Mouse (Mus musculus) bone marrow, adult 2 months (tissue): ENCODE measurements around the gene Gm17651. TPM values are rescaled to one million over a fixed set of nuclear protein-coding genes. Genes with fewer than 3 reads are reported as not detected.

Source experiments
- H3K27ac ChIP-seq: fragments of 200-500 bp; 2 replicates; pipeline ENCODE4 v1.5.1; 2012; ENCODE audit warnings: low read depth, mild to moderate bottlenecking, control low read depth, inconsistent platforms, low read length; ENCODE audit not compliant: control insufficient read depth, poor library complexity, insufficient read depth
- H3K4me1 ChIP-seq: fragments of 200-500 bp; 2 replicates; pipeline ENCODE4 v1.6.1; 2011; ENCODE audit warnings: low read length; ENCODE audit not compliant: control insufficient read depth, insufficient read depth
- H3K4me3 ChIP-seq: fragments of 200-500 bp; replicated peaks from 2 replicates; pipeline ENCODE3; 2011; ENCODE audit warnings: mild to moderate bottlenecking, low read depth, low read length, control low read depth; ENCODE audit not compliant: control insufficient read depth
- CTCF ChIP-seq: fragments of 200-500 bp; IDR thresholded peaks from 2 replicates; pipeline ENCODE4 v1.5.1; 2011; ENCODE audit warnings: low read length, control low read depth; ENCODE audit not compliant: control insufficient read depth, insufficient read depth
- POLR2A ChIP-seq: fragments of 200-500 bp; IDR thresholded peaks from 2 replicates; pipeline ENCODE4 v1.6.1; 2011; ENCODE audit warnings: low read depth, mild to moderate bottlenecking, control low read depth, low read length, borderline replicate concordance; ENCODE audit not compliant: control insufficient read depth
- WGBS: fragments of 180-500 bp; shearing (Covaris S2); methylation state at CpG from one replicate; pipeline ENCODE4 v1.1.7; 2018; 5-methylcytosine and 5-hydroxymethylcytosine counted together
- polyA plus RNA-seq: library from polyadenylated mRNA; stranded (reverse); fragments of >200 nt; gene quantifications from 2 replicates; pipeline ENCODE4 v1.2.4, GENCODE M21; 2011; ENCODE audit warnings: low replicate concordance; ENCODE audit not compliant: missing spikeins, insufficient read depth, insufficient read length

Gm17651 gene
- polyA plus RNA-seq, 1 experiment: not detected

DNA sequence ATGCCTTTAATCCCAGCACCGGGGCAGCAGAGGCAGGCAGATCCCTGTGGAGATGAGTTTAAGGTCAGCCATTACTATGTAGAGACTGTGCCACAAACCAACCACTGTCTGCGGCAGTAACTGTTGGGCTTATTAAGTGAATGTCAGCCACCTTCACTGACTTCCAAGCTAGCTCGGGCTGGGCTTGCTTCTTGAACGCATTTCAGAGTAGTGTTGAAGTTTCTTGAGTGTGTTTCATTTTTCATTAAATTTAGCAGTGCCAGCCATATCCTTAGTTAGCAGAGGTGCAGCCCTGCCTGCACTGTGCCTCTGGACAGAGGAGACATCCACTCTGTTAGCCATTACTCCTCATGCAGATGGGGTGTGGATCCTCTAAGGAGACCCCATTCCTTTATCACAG is 43.7 kb downstream of the Gm17651 start:
- TF ChIP-seq POLR2A: no peak
- TF ChIP-seq CTCF: no peak
- no peak overlapping the region for H3K4me3 ChIP-seq
- peaks cover 5% of the 10 kb centered on the region; the same call in 1 of the 2 replicates for H3K4me1 ChIP-seq
- 88% methylated on average over 4 of the region's 4 CpGs for WGBS
- peak overlapping the region; percentile 6; the same call in 1 of the 2 replicates for H3K27ac ChIP-seq

DNA sequence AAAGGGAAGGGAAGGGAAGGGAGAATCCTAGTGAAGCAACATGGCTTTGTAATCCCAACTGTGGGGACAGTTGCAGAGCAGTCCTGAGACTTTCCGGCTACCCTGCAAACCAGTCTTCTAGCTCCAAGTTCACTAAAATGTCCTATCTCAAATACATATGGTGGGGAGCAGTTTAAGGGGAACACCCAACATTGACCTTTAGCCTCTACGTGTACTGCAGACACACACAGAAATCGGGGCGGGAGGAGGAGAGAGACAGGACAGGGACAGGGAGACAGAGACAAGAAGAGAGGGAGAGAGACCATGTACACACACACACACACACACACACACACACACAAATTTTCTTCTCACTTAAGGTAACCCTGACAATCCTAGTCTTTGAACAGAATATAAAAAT is 44.6 kb downstream of the Gm17651 start:
- TF ChIP-seq CTCF (no peak), POLR2A (no peak)
- 72% methylated on average over 4 of the region's 4 CpGs for WGBS
- Histone ChIP-seq H3K4me1 (peaks cover 5% of the 10 kb centered on the region; the same call in 1 of the 2 replicates), H3K27ac (no peak overlapping the region), H3K4me3 (no peak overlapping the region)

DNA sequence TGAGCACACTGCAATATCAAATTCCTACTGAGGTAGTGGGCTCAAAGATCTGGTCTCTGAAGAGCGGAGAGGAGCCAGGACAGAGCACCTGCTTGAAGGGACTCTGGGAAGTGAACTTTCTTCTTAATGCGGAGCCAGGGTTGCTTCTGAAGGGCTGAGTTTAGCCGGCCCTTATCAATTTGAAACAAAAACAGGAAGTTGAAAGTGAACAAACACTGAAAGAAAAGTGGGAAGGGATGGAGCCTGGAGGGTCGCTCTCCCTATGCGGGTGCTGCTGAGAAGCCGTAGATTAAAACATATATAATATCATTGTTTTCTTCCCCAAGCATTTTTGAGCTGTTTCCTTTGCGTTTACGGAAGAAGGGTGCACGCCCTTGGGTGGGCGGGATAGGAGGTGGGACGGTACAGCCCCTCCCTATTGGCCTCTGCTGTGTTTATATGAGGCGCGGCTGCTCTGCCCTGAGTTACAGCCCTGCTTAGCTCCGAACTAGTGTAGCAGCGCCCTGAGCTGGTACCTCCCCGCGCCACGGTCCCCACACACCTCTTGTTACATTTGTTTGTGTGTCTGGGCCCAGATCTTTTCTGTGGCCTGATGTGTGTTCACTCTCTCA is 46.0 kb downstream of the Gm17651 start, which contains the start of gene Fmo5:
Gene Fmo5 (plus strand): TSS at position 414 of the 611 bp plus-strand sequence.
- under 1% methylated on average over 18 of the region's 18 CpGs for WGBS
- no peak for TF ChIP-seq CTCF
- TF ChIP-seq POLR2A: peak; percentile 73; the same call in 1 of the 2 replicates
- Histone ChIP-seq H3K4me3 (peak within 1 kb of the TSS; percentile 56), H3K27ac (peak within 1 kb of the TSS; percentile 73), H3K4me1 (peaks cover 5% of the 10 kb centered on the region; the same call in 1 of the 2 replicates)

DNA sequence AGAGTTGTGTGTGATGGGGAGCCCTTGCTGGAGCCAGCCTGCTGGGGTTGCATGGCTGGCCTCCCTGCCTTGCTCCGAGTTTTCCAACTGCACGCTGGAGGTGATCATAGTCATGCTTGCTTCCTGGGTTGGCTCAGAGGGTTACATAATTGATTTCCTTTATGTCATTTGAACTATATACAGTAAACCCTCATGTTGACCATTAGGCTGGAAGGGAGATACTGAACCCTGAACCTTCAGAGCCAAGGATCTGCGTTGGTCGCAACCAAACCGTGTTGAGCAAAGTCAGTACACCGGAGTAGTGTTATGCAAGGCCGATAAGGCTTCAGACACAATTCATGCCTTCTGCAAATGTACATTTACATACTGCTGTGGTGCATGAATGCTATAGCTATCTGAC is 46.6 kb downstream of the Gm17651 start:
- 36% methylated on average over 7 of the region's 7 CpGs for WGBS
- peaks cover 5% of the 10 kb centered on the region; the same call in 1 of the 2 replicates for H3K4me1 ChIP-seq
- H3K4me3 ChIP-seq: no peak overlapping the region
- H3K27ac ChIP-seq: no peak overlapping the region
- TF ChIP-seq POLR2A: no peak
- TF ChIP-seq CTCF: no peak

DNA sequence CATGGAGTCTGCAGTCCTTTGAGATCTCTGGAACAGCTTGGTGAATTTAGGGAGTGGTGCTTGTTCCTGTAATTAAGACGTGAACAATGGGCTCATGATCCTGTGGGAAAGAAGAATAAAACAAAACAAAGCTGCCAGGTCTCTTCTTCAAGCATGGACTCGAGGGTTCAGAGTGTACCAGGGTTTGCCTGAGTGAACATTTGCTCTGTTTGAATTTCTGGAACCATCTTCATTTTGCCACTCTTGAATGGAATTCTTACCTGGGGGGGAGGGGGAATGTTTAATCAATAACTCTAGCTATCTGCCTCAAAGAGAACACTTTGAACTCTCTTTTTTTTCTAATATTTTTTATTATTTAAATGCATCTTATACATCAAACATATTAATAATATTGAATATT is 49.9 kb downstream of the Gm17651 start:
- WGBS: 55% methylated on average over 2 of the region's 2 CpGs
- Histone ChIP-seq H3K4me1 (no peaks in the 10 kb centered on the region), H3K4me3 (no peak overlapping the region), H3K27ac (no peak overlapping the region)
- TF ChIP-seq POLR2A (no peak), CTCF (no peak)

Other genes starting within 250 kb of the Gm17651 start
- 11.0 and 16.6 TPM in 2 replicates for gene Chd1l, start 64.5 kb downstream of the Gm17651 start, polyA plus RNA-seq
- gene Fmo5, start 45.9 kb downstream of the Gm17651 start, polyA plus RNA-seq: 7.3 and 20.1 TPM in 2 replicates
- gene Prkab2, start 16.5 kb downstream of the Gm17651 start, polyA plus RNA-seq: 3.1 and 8.4 TPM in 2 replicates
- 7.5 and 12.7 TPM in 2 replicates for gene Pde4dip, start 214.0 kb upstream of the Gm17651 start, polyA plus RNA-seq
- gene Sec22b, start 226.5 kb upstream of the Gm17651 start, polyA plus RNA-seq: 28.6 and 45.3 TPM in 2 replicates